Mouse (Mus musculus): Measurements from ENCODE around the gene Mxd4. TPM values are rescaled to one million over a fixed set of nuclear protein-coding genes. Genes with fewer than 3 reads are reported as not detected.

The Mxd4 gene
- polyA plus RNA-seq, 1 experiment from 2014 or later: 36.5 TPM

- Histone ChIP-seq H3K36me3 (no peaks in the 10 kb centered on the region), H3K4me1 (no peaks in the 10 kb centered on the region), H3K4me3 (no peak overlapping the region), H3K27me3 (no peaks in the 10 kb centered on the region), H3K9ac (no peak overlapping the region), H3K9me3 (replicated peaks) (no peaks in the 10 kb centered on the region), H3K27ac (no peak overlapping the region), H3K4me2 (replicated peaks) (no peak overlapping the region)
- WGBS: 70% methylated on average over 9 of the region's 9 CpGs
- ATAC-seq (ENCODE audit: low FRiP score): no peak
Measured at GRCm38 (mm10) chr5:34217756-34218155, 30.2 kb upstream of the Mxd4 start.

DNA sequence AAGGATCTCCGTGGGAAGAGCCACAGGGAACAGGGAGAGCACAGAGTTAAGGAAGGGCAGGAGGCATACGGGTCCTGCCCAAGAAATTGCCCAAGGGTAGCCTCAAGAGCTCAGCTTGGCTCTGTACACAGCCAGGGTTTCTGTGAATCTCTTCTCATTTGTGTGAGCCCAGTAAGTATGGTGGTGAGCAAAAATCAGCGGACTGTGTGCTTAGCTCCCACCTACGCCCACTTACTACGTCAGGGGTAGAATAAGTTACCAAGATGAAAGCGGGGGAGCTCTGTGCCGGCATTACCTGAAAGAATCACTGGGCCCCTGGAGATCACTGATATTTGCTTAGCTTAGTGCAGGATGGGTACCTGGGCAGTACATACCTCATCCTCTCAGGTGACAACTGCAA is 28.5 kb upstream of the Mxd4 start:
- H3K9ac ChIP-seq: no peak overlapping the region
- 78% methylated on average over 7 of the region's 7 CpGs for WGBS
- H3K4me3 ChIP-seq: no peak overlapping the region
- ATAC-seq (ENCODE audit: low FRiP score): no peak
- no peaks in the 10 kb centered on the region for H3K27me3 ChIP-seq
- H3K4me2 ChIP-seq (replicated peaks): no peak overlapping the region
- no peak overlapping the region for H3K27ac ChIP-seq
- no peaks in the 10 kb centered on the region for H3K36me3 ChIP-seq
- no peaks in the 10 kb centered on the region for H3K4me1 ChIP-seq
- H3K9me3 ChIP-seq (replicated peaks): no peaks in the 10 kb centered on the region

DNA sequence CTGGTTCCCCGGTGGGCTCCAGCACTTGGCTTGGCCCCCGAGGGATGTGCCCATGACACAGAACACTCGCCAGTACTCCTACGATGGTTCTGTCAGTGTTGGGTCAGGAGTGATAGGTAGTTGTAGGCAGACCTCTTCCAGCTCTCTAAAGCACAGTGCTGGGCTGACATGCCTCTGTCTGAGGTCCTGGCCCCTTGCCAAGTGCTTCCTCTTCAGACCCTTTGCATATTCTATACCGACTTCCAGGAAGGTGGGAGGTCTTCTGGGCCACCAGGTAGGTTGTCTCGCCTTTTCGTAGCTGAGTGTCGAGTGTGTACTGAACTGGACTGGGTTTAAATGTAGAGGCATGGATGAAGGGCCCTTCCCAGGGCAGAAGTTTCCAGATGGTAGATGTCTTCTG is 26.1 kb upstream of the Mxd4 start:
- Histone ChIP-seq H3K4me2 (replicated peaks) (no peak overlapping the region), H3K9me3 (replicated peaks) (no peaks in the 10 kb centered on the region), H3K27ac (no peak overlapping the region), H3K36me3 (no peaks in the 10 kb centered on the region), H3K9ac (no peak overlapping the region), H3K4me3 (no peak overlapping the region), H3K27me3 (no peaks in the 10 kb centered on the region), H3K4me1 (no peaks in the 10 kb centered on the region)
- WGBS: 84% methylated on average over 8 of the region's 8 CpGs
- ATAC-seq (ENCODE audit: low FRiP score): no peak

- WGBS: 0% methylated on average over 1 of the region's 1 CpGs
Measured at GRCm38 (mm10) chr5:34210279-34210678, 22.8 kb upstream of the Mxd4 start.

DNA sequence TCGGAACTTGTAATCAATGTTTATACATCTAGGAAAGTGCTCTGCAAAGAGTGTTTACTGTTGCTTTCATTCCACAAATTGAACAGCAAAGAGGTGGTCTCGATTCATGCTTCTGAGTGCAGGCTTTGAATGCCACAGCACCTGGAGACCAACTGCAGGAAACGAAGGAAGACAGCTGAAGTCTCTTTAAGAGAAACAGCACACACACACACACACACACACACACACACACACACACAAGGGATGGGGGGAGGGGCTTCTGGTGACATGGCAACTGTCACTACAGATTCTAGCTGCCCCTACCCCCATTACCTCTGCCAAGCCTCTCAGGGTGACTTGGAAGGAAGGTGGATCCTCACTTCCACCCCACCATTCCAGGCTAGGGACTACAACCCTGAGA is 20.0 kb upstream of the Mxd4 start:
- H3K36me3 ChIP-seq: no peaks in the 10 kb centered on the region
- H3K4me3 ChIP-seq: no peak overlapping the region
- H3K9ac ChIP-seq: no peak overlapping the region
- no peaks in the 10 kb centered on the region for H3K27me3 ChIP-seq
- 67% methylated on average over 3 of the region's 3 CpGs for WGBS
- H3K4me1 ChIP-seq: no peaks in the 10 kb centered on the region
- no peak for ATAC-seq (ENCODE audit: low FRiP score)
- no peak overlapping the region for H3K4me2 ChIP-seq (replicated peaks)
- H3K27ac ChIP-seq: no peak overlapping the region
- H3K9me3 ChIP-seq (replicated peaks): no peaks in the 10 kb centered on the region

More at GRCm38 (mm10) chr5:34210279-34210678, 22.8 kb upstream of the Mxd4 start:
- peak; percentile 63 for ATAC-seq (ENCODE audit: low FRiP score)
- Histone ChIP-seq H3K4me3 (no peak overlapping the region), H3K27me3 (no peaks in the 10 kb centered on the region), H3K27ac (no peak overlapping the region), H3K9ac (no peak overlapping the region), H3K4me2 (replicated peaks) (no peak overlapping the region), H3K9me3 (replicated peaks) (no peaks in the 10 kb centered on the region), H3K4me1 (no peaks in the 10 kb centered on the region), H3K36me3 (no peaks in the 10 kb centered on the region)

GRCm38 (mm10) chr5:34205788-34206187 is 18.3 kb upstream of the Mxd4 start:
- no peak for ATAC-seq (ENCODE audit: low FRiP score)
- H3K36me3 ChIP-seq: no peaks in the 10 kb centered on the region
- WGBS: 77% methylated on average over 2 of the region's 2 CpGs
- H3K9ac ChIP-seq: no peak overlapping the region
- no peaks in the 10 kb centered on the region for H3K9me3 ChIP-seq (replicated peaks)
- no peak overlapping the region for H3K27ac ChIP-seq
- no peak overlapping the region for H3K4me2 ChIP-seq (replicated peaks)
- H3K4me1 ChIP-seq: no peaks in the 10 kb centered on the region
- H3K27me3 ChIP-seq: no peaks in the 10 kb centered on the region
- no peak overlapping the region for H3K4me3 ChIP-seq

DNA sequence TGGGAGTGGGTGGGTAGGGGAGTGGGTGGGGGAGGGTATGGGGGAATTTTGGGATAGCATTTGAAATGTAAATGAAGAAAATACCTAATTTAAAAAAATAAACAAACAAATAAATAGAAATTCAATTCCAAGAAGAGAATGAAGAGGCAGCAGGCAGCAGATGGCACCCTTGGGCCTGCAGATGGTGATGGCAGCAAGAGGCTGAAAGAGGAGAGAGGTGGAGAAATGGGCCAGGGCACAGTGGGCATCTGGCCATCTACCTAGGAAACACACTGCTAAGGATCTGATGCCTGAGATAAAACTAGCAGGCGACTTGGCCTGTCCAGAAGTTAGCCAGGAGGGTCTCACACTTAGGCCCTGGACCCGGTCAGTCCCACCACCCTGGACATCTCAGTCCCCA is 17.4 kb upstream of the Mxd4 start:
- 78% methylated on average over 2 of the region's 2 CpGs for WGBS
- H3K36me3 ChIP-seq: no peaks in the 10 kb centered on the region
- ATAC-seq (ENCODE audit: low FRiP score): no peak
- no peaks in the 10 kb centered on the region for H3K9me3 ChIP-seq (replicated peaks)
- no peaks in the 10 kb centered on the region for H3K4me1 ChIP-seq
- H3K4me2 ChIP-seq (replicated peaks): no peak overlapping the region
- no peaks in the 10 kb centered on the region for H3K27me3 ChIP-seq
- H3K27ac ChIP-seq: no peak overlapping the region
- H3K4me3 ChIP-seq: no peak overlapping the region
- H3K9ac ChIP-seq: no peak overlapping the region

GRCm38 (mm10) chr5:34202006-34202405 is 14.5 kb upstream of the Mxd4 start:
- no peak overlapping the region for H3K27ac ChIP-seq
- H3K4me1 ChIP-seq: no peaks in the 10 kb centered on the region
- H3K4me2 ChIP-seq (replicated peaks): no peak overlapping the region
- H3K9ac ChIP-seq: no peak overlapping the region
- no peaks in the 10 kb centered on the region for H3K9me3 ChIP-seq (replicated peaks)
- ATAC-seq (ENCODE audit: low FRiP score): no peak
- H3K36me3 ChIP-seq: no peaks in the 10 kb centered on the region
- WGBS: 92% methylated on average over 4 of the region's 4 CpGs
- H3K4me3 ChIP-seq: no peak overlapping the region
- H3K27me3 ChIP-seq: no peaks in the 10 kb centered on the region

DNA sequence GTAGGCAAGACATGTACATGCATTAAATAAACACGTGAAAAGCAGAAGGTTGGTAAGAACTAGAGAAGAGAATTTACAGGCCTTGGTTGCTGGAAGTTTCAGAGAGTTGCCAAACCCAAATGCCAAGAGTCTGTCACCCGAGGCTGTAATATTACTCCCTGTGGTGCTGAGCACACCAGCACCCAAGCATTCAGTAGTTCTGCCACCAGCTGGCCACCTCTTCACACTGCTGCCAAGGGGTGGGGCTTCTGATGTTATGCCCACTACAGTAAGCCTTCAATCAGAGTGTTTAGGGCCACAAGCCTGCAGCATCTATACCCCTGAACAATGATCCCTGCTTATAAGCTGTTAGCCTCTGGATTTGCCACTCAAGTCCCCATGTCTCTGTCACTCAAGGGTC is 13.9 kb upstream of the Mxd4 start:
- no peak overlapping the region for H3K4me3 ChIP-seq
- no peaks in the 10 kb centered on the region for H3K4me1 ChIP-seq
- H3K27ac ChIP-seq: no peak overlapping the region
- H3K9ac ChIP-seq: no peak overlapping the region
- no peaks in the 10 kb centered on the region for H3K9me3 ChIP-seq (replicated peaks)
- 77% methylated on average over 2 of the region's 2 CpGs for WGBS
- H3K36me3 ChIP-seq: no peaks in the 10 kb centered on the region
- H3K27me3 ChIP-seq: no peaks in the 10 kb centered on the region
- ATAC-seq (ENCODE audit: low FRiP score): no peak
- H3K4me2 ChIP-seq (replicated peaks): no peak overlapping the region

DNA sequence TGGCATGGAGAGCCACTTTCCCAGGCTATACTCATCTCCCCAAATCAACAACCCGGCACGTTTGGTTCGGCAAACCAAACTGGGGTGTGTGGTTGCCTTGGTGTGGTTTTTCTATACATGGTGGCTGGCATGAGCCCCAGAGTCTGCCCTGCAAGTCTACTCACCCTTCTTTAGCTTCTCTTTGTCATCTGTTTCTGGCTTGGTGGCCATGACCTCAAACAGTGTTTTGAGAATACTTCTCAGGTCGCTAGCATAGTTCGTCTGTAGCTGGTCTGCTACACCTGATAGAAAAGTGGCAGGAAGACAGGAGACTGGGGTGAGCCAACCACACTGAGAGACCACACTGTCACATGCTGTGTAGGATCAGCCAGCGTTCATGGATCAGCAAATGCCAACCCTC is 11.1 kb upstream of the Mxd4 start:
- H3K27me3 ChIP-seq: no peaks in the 10 kb centered on the region
- ATAC-seq (ENCODE audit: low FRiP score): no peak
- no peaks in the 10 kb centered on the region for H3K36me3 ChIP-seq
- no peak overlapping the region for H3K27ac ChIP-seq
- no peak overlapping the region for H3K4me3 ChIP-seq
- 84% methylated on average over 6 of the region's 6 CpGs for WGBS
- no peak overlapping the region for H3K4me2 ChIP-seq (replicated peaks)
- H3K9me3 ChIP-seq (replicated peaks): no peaks in the 10 kb centered on the region
- no peaks in the 10 kb centered on the region for H3K4me1 ChIP-seq
- no peak overlapping the region for H3K9ac ChIP-seq

DNA sequence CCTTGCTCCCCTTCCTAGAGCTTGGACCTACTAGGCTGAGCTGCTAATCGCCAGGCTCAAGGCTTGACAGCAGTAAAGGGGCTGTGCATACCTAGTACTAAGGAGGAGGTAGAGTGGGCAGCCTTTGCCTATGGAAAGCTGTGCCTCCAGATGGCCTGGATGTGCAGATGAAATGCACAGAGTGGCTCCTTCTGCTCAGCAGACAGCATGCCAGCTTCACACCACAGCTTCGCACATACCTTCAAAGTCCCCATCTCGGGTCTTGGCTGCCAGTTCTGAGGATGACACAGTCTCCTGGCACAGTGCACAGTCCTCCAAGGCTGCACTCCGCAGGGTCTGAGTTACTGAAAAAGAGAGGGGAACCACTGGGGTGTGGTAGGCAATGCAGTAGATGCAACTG is 9.7 kb upstream of the Mxd4 start:
- Histone ChIP-seq H3K4me1 (no peaks in the 10 kb centered on the region), H3K4me2 (replicated peaks) (no peak overlapping the region), H3K9ac (no peak overlapping the region), H3K36me3 (no peaks in the 10 kb centered on the region), H3K4me3 (no peak overlapping the region), H3K9me3 (replicated peaks) (no peaks in the 10 kb centered on the region), H3K27me3 (no peaks in the 10 kb centered on the region), H3K27ac (no peak overlapping the region)
- no peak for ATAC-seq (ENCODE audit: low FRiP score)
- 83% methylated on average over 4 of the region's 4 CpGs for WGBS

- no peaks in the 10 kb centered on the region for H3K27me3 ChIP-seq
- no peaks in the 10 kb centered on the region for H3K36me3 ChIP-seq
- 82% methylated on average over 7 of the region's 7 CpGs for WGBS
- no peak overlapping the region for H3K4me2 ChIP-seq (replicated peaks)
- H3K9ac ChIP-seq: no peak overlapping the region
- no peak overlapping the region for H3K4me3 ChIP-seq
- H3K4me1 ChIP-seq: no peaks in the 10 kb centered on the region
- no peaks in the 10 kb centered on the region for H3K9me3 ChIP-seq (replicated peaks)
- no peak overlapping the region for H3K27ac ChIP-seq
- ATAC-seq (ENCODE audit: low FRiP score): no peak
Measured at GRCm38 (mm10) chr5:34196423-34196822, 8.9 kb upstream of the Mxd4 start.

DNA sequence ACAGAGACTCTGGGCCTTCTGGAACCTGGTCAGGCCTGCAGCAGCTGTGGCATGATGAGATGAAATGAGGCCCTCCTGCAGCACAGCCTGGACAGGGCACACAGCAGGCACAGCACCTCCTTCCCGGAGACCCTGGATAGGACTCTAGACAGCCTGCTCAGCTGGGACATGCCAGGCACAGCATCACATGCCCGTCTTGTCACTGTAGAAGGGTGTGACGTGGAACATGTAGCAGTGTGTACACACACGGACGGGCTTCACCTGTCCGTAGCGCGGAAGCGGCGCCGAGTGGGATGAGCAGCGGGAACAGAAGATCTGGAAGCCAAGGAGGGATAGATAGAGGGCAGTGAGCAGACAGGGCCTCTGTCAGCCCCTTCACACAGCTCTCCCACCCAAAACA is 8.3 kb upstream of the Mxd4 start:
- H3K4me2 ChIP-seq (replicated peaks): no peak overlapping the region
- no peak overlapping the region for H3K9ac ChIP-seq
- H3K27ac ChIP-seq: no peak overlapping the region
- no peak overlapping the region for H3K4me3 ChIP-seq
- no peaks in the 10 kb centered on the region for H3K36me3 ChIP-seq
- H3K9me3 ChIP-seq (replicated peaks): no peaks in the 10 kb centered on the region
- no peaks in the 10 kb centered on the region for H3K4me1 ChIP-seq
- WGBS: 95% methylated on average over 12 of the region's 12 CpGs
- ATAC-seq (ENCODE audit: low FRiP score): no peak
- H3K27me3 ChIP-seq: no peaks in the 10 kb centered on the region
